Mouse (Mus musculus): ENCODE measurements around the gene Camk2n1. TPM values are rescaled to one million over a fixed set of nuclear protein-coding genes. Genes with fewer than 3 reads are reported as not detected.

Camk2n1 gene
- total RNA-seq, 2 experiments from 2014 or later, result 12.3 to 12.6 TPM

Other genes with a start within 250 kb of the Camk2n1 start
- 10 to 100 TPM; 84.3 to 85.1 TPM for gene Hp1bp3, start 238.0 kb upstream of the Camk2n1 start, total RNA-seq (2021)
- not detected for gene Sh2d5, start 203.9 kb upstream of the Camk2n1 start, total RNA-seq (2021)
- gene Kif17, start 203.9 kb upstream of the Camk2n1 start, total RNA-seq (2021), result under 1 TPM; 0.17 to 0.26 TPM
- gene Ddost, start 149.6 kb upstream of the Camk2n1 start, total RNA-seq (2021), result 10 to 100 TPM; 58.2 to 61.6 TPM
- gene Pink1, start 128.0 kb upstream of the Camk2n1 start, total RNA-seq (2021), result 100 to 1,000 TPM; 720 to 812 TPM
- gene Cda, start 86.3 kb upstream of the Camk2n1 start, total RNA-seq (2021), result 1 to 10 TPM; 1.6 to 2.3 TPM
- not detected for gene Fam43b, start 57.8 kb upstream of the Camk2n1 start, total RNA-seq (2021)
- gene Mul1, start 19.6 kb upstream of the Camk2n1 start, total RNA-seq (2021), result 10 to 100 TPM; 76.1 to 88.4 TPM
- not detected for gene Vwa5b1, start 181.6 kb downstream of the Camk2n1 start, total RNA-seq (2021)

All from heart, adult 18-20 months (tissue).